Mouse (Mus musculus) urinary bladder, adult 2 months (tissue): Measurements from ENCODE around the gene Frmd5. TPM values are rescaled to one million over a fixed set of nuclear protein-coding genes. Genes with fewer than 3 reads are reported as not detected.

Source experiments
- DNase-seq: peaks from one replicate; pipeline ENCODE4 v3.0.0; 2022; ENCODE audit warnings: low spot score
- polyA plus RNA-seq: library from polyadenylated mRNA; depleted of rRNA; stranded (reverse); fragments of >200 nt; gene quantifications from 2 replicates; pipeline ENCODE4 v1.2.3, GENCODE M21; 2012

Frmd5 gene
- polyA plus RNA-seq, 1 experiment, result 4.8 TPM

- no peak for DNase-seq
Observed at GRCm38 (mm10) chr2:121621262-121622163, 185.4 kb downstream of the Frmd5 start.

- no peak for DNase-seq
Observed at GRCm38 (mm10) chr2:121620582-121621261, 186.2 kb downstream of the Frmd5 start.

- DNase-seq, result no peak
Observed at GRCm38 (mm10) chr2:121615199-121615559, 191.7 kb downstream of the Frmd5 start.

GRCm38 (mm10) chr2:121614483-121615198 is 192.2 kb downstream of the Frmd5 start:
- no peak for DNase-seq

- DNase-seq, result no peak
Observed at GRCm38 (mm10) chr2:121612112-121612511, 194.8 kb downstream of the Frmd5 start.

GRCm38 (mm10) chr2:121610008-121610884 is 196.6 kb downstream of the Frmd5 start:
- DNase-seq, result no peak

- no peak for DNase-seq
Observed at GRCm38 (mm10) chr2:121609141-121609724, 197.7 kb downstream of the Frmd5 start.

GRCm38 (mm10) chr2:121602397-121602796 is 204.5 kb downstream of the Frmd5 start:
- DNase-seq, result no peak

GRCm38 (mm10) chr2:121601543-121601942 is 205.3 kb downstream of the Frmd5 start:
- DNase-seq, result no peak

- DNase-seq, result no peak
Observed at GRCm38 (mm10) chr2:121600736-121601135, 206.2 kb downstream of the Frmd5 start.

GRCm38 (mm10) chr2:121598249-121598648 is 208.6 kb downstream of the Frmd5 start:
- no peak for DNase-seq

- no peak for DNase-seq
Observed at GRCm38 (mm10) chr2:121596621-121597020, 210.3 kb downstream of the Frmd5 start.

- no peak for DNase-seq
Observed at GRCm38 (mm10) chr2:121594660-121595291, 212.1 kb downstream of the Frmd5 start.

GRCm38 (mm10) chr2:121594131-121594530 is 212.8 kb downstream of the Frmd5 start:
- no peak for DNase-seq

- DNase-seq, result no peak
Observed at GRCm38 (mm10) chr2:121588309-121588694, 218.6 kb downstream of the Frmd5 start.

- DNase-seq, result no peak
Observed at GRCm38 (mm10) chr2:121587523-121588308, 219.2 kb downstream of the Frmd5 start.

GRCm38 (mm10) chr2:121584705-121585104 is 222.2 kb downstream of the Frmd5 start:
- DNase-seq, result no peak

- no peak for DNase-seq
Observed at GRCm38 (mm10) chr2:121583468-121584116, 223.3 kb downstream of the Frmd5 start.

GRCm38 (mm10) chr2:121582809-121583376 is 224.0 kb downstream of the Frmd5 start:
- DNase-seq, result no peak
